Mouse (Mus musculus) erythroblast, embryonic 14.5 days (primary cell): ENCODE results near the gene Tmem60. TPM values are rescaled to one million over a fixed set of nuclear protein-coding genes. Genes with fewer than 3 reads are reported as not detected.

Experiments used
- H3K27me3 ChIP-seq: 2 replicates; pipeline ENCODE4 v1.6.1; 2012; ENCODE audit warnings: inconsistent platforms; ENCODE audit not compliant: control insufficient read depth
- H3K36me3 ChIP-seq: 2 replicates; pipeline ENCODE4 v1.6.1; 2012; ENCODE audit warnings: mild to moderate bottlenecking, inconsistent platforms; ENCODE audit not compliant: control insufficient read depth
- H3K4me1 ChIP-seq: 2 replicates; pipeline ENCODE4 v1.6.1; 2012; ENCODE audit warnings: inconsistent platforms; ENCODE audit not compliant: control insufficient read depth
- H3K4me3 ChIP-seq: replicated peaks from 2 replicates; pipeline ENCODE3; 2012; ENCODE audit warnings: moderate library complexity, mild to moderate bottlenecking, inconsistent platforms
- H3K9me3 ChIP-seq: 2 replicates; pipeline ENCODE4 v1.6.1; 2012; ENCODE audit warnings: low read length, inconsistent platforms, mixed read lengths; ENCODE audit not compliant: control insufficient read depth
- GATA1 ChIP-seq: IDR thresholded peaks from 2 replicates; pipeline ENCODE4 v1.6.1; 2012; ENCODE audit warnings: low read length, inconsistent platforms, mixed read lengths
- TAL1 ChIP-seq: IDR thresholded peaks from 3 replicates; pipeline ENCODE4 v1.6.1; 2012; ENCODE audit warnings: low read length, inconsistent platforms, mixed read lengths
- polyA plus RNA-seq: library from polyadenylated mRNA; stranded (reverse); fragments of >175 nt; gene quantifications from 2 replicates; pipeline ENCODE4 v1.2.3, GENCODE M21; 2012

Tmem60 gene
- polyA plus RNA-seq, 1 experiment: 1.2 TPM

GRCm38 (mm10) chr5:20925451-20925850, 43.5 kb downstream of the Tmem60 start:
- TF ChIP-seq GATA1 (no peak), TAL1 (no peak)
- Histone ChIP-seq H3K36me3 (peaks cover 47% of the 10 kb centered on the region), H3K4me3 (no peak overlapping the region), H3K27me3 (no peaks in the 10 kb centered on the region), H3K9me3 (no peaks in the 10 kb centered on the region), H3K4me1 (peaks cover 15% of the 10 kb centered on the region)

DNA sequence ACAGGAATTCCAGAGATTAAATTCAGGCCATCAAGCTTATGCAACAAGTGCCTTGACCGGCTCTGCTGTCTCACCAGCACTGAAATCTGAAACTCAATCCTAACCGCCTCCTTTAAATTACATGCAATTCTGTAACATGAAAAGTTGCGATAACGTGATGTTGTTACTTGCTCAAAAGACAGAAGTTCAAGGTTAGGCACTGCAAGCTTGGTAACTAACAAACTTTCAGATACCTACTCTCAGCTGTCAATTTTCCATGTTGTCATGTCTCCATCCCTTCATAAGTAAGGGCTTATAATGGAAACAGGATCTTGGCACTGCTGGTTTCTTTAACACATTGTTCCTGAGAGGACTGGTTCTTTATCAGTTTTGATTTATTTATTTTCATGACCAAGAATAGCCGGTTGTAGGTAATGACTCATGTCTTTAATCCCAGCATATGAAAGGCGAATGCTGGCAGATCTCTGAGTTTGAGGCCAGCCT, 47.7 kb downstream of the Tmem60 start:
- H3K27me3 ChIP-seq: no peaks in the 10 kb centered on the region
- H3K9me3 ChIP-seq: no peaks in the 10 kb centered on the region
- peaks cover 21% of the 10 kb centered on the region for H3K36me3 ChIP-seq
- no peak for TF ChIP-seq TAL1
- no peak for TF ChIP-seq GATA1
- H3K4me3 ChIP-seq: no peak overlapping the region
- H3K4me1 ChIP-seq: peaks cover 45% of the 10 kb centered on the region

DNA sequence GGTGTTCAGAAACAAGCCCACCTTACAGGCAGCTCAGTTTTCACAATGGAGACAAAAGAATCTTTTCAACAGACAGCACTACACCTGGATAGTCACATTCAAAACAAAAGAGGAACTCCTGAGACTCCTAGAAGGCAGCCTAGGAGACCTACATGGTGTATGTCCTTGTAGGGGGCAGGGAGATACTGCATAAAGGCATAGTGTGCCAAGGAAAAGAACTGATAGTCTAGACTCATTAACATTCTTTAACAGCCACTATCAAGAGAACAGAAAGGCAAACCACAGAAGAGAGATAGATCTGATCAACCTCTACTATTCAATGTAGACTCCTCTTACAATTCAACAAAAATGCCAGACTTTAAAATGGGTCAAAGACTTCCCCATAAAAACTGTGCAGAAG, 48.4 kb downstream of the Tmem60 start:
- Histone ChIP-seq H3K4me3 (no peak overlapping the region), H3K36me3 (peaks cover 20% of the 10 kb centered on the region), H3K4me1 (peaks cover 51% of the 10 kb centered on the region), H3K27me3 (no peaks in the 10 kb centered on the region), H3K9me3 (no peaks in the 10 kb centered on the region)
- no peak for TF ChIP-seq TAL1
- no peak for TF ChIP-seq GATA1

DNA sequence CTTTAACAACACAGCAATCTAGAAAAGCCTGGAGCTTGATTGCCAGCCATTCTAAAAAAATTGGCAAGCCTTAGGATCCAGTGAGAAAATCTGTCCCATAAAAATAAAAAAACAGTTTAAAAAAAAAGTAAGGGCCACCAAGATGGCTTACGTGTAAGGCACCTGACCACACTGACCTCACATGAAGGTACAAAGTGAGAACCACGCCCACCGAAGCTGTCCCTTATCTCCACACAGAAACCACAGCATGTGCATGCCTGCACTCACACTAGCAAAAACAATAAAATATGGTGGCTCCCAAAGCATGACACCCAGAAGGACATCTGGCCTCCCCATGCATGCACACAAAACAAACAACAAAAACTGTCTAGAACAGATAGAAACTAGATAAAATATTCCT, 49.3 kb downstream of the Tmem60 start:
- no peak overlapping the region for H3K4me3 ChIP-seq
- no peaks in the 10 kb centered on the region for H3K27me3 ChIP-seq
- H3K36me3 ChIP-seq: peaks cover 23% of the 10 kb centered on the region
- 0 out of 3 replicates have a peak, but pooled peaks have one; percentile 19 for TF ChIP-seq TAL1
- peak; percentile 50 for TF ChIP-seq GATA1
- peaks cover 60% of the 10 kb centered on the region for H3K4me1 ChIP-seq
- H3K9me3 ChIP-seq: no peaks in the 10 kb centered on the region

DNA sequence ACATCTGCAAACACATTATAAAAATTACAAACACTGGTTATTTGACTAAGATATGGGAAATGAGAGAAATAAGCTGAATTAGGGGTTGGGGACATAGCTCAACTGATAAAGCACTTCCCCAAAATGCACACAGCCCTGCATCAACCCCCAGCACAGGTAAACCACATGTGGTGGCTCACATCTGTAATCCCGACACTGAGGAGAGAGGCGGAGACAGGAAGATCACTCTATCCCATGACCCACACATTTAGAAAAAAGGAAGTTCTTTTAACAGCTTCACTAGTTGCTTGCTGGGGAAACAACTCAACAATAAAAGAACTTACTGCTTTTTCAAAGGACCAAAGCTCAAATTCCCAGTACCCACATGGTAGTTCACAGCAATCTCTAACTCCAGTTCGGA, 50.6 kb downstream of the Tmem60 start:
- H3K27me3 ChIP-seq: no peaks in the 10 kb centered on the region
- peaks cover 14% of the 10 kb centered on the region for H3K36me3 ChIP-seq
- no peak for TF ChIP-seq GATA1
- TF ChIP-seq TAL1: no peak
- H3K4me3 ChIP-seq: no peak overlapping the region
- H3K4me1 ChIP-seq: peaks cover 62% of the 10 kb centered on the region
- H3K9me3 ChIP-seq: no peaks in the 10 kb centered on the region

DNA sequence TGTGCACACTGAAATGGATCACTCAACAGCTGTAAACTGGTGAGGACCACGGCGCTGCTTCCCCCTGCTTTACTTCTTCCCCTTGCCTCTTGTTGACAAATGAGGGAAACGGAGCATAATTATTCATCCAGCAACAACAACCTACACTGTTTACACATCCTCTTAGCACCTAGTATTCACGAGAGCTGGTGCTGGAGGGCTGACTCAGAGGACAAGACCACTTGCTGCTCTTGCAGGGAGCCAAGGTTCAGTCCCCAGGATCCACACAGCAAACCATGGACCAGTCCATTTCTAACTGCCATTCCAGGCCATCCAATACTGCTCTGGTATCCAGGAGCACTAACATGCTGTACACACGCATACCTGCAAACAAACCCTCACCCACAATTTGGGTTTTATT, 53.9 kb downstream of the Tmem60 start:
- peaks cover 69% of the 10 kb centered on the region for H3K4me1 ChIP-seq
- no peaks in the 10 kb centered on the region for H3K27me3 ChIP-seq
- no peak overlapping the region for H3K4me3 ChIP-seq
- TF ChIP-seq GATA1: no peak
- no peak for TF ChIP-seq TAL1
- no peaks in the 10 kb centered on the region for H3K9me3 ChIP-seq
- peaks cover 35% of the 10 kb centered on the region for H3K36me3 ChIP-seq

Other genes starting within 250 kb of the Tmem60 start
- 0.02 and 0.04 TPM in 2 replicates for gene Phtf2, start 67 bp upstream of the Tmem60 start, polyA plus RNA-seq
- 1.2 and 1.7 TPM in 2 replicates for gene Rsbn1l, start 74.2 kb downstream of the Tmem60 start, polyA plus RNA-seq
- gene Ptpn12, start 173.7 kb downstream of the Tmem60 start, polyA plus RNA-seq: 0.43 and 0.62 TPM in 2 replicates